Mouse (Mus musculus) liver, embryonic 13.5 days (tissue): Measurements from ENCODE around the gene 1810010D01Rik. TPM values are rescaled to one million over a fixed set of nuclear protein-coding genes. Genes with fewer than 3 reads are reported as not detected.

Source experiments
- ATAC-seq: fragments of 200-750 bp; cut with Nextera tagmentation; 2 replicates; pipeline ENCODE4 v1.8.0; 2017; ENCODE audit warnings: low read depth, mild to moderate bottlenecking, moderate number of reproducible peaks, moderate library complexity
- DNase-seq: peaks from one replicate; pipeline ENCODE4 v3.0.0; 2022
- H3K27ac ChIP-seq: fragments of 300-500 bp; sonication (generic); 2 replicates; pipeline ENCODE4 v1.5.1; 2015; ENCODE audit warnings: moderate library complexity, mild to moderate bottlenecking, inconsistent platforms
- H3K27me3 ChIP-seq: fragments of 300-500 bp; sonication (generic); 2 replicates; pipeline ENCODE4 v1.6.1; 2015; ENCODE audit warnings: mild to moderate bottlenecking, inconsistent platforms
- H3K36me3 ChIP-seq: fragments of 300-500 bp; sonication (generic); 2 replicates; pipeline ENCODE4 v1.6.1; 2015; ENCODE audit warnings: mild to moderate bottlenecking, inconsistent platforms
- H3K4me1 ChIP-seq: fragments of 300-500 bp; sonication (generic); replicated peaks from 2 replicates; pipeline ENCODE4 v1.6.1; 2015; ENCODE audit warnings: inconsistent platforms
- H3K4me2 ChIP-seq: fragments of 300-500 bp; sonication (generic); 2 replicates; pipeline ENCODE4 v1.6.1; 2015; ENCODE audit warnings: inconsistent platforms, mild to moderate bottlenecking, moderate library complexity
- H3K4me3 ChIP-seq: fragments of 300-500 bp; sonication (generic); replicated peaks from 2 replicates; pipeline ENCODE4 v1.5.1; 2015; ENCODE audit warnings: mild to moderate bottlenecking, inconsistent platforms
- H3K9ac ChIP-seq: fragments of 300-500 bp; sonication (generic); 2 replicates; pipeline ENCODE4 v1.6.1; 2015; ENCODE audit warnings: mild to moderate bottlenecking, inconsistent platforms
- H3K9me3 ChIP-seq: fragments of 300-500 bp; sonication (generic); replicated peaks from 2 replicates; pipeline ENCODE4 v1.6.1; 2016; ENCODE audit warnings: inconsistent platforms
- WGBS: fragments of 180-500 bp; shearing (Covaris S2); methylation state at CpG from one replicate; pipeline ENCODE4 v1.1.7; 2015; ENCODE audit not compliant: insufficient replicate concordance; 5-methylcytosine and 5-hydroxymethylcytosine counted together
- polyA plus RNA-seq: library from polyadenylated mRNA; unstranded; fragments of >200 nt; fragmentation: Nextera tagmentation; extraction: Ambion mirVana; gene quantifications from 2 replicates; pipeline ENCODE4 v1.2.1, GENCODE M21; 2015

The 1810010D01Rik gene
- polyA plus RNA-seq, 1 experiment from 2014 or later: 0.23 TPM

DNA sequence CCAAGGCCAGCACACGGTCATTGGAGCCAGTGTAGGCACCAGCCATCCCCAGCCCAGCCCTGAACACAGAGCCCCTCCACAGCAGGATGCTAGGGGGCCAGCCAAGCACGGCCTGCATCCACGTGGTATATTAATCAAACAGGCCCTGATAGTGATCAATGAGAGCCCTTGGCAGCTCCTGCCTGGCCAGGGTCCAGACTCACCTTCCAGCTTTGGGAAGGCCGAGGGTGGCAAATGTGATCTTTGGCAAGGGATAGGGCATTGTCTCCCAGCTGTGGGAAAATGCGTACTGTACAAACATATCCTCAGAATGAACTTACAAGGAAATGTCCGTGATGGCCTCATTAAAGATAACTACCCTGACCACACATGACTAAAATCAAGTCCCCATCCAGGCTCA, 31.2 kb upstream of the 1810010D01Rik start:
- H3K4me1 ChIP-seq: no peaks in the 10 kb centered on the region
- WGBS: 53% methylated on average over 6 of the region's 6 CpGs
- no peaks in the 10 kb centered on the region for H3K36me3 ChIP-seq
- H3K27ac ChIP-seq: no peak overlapping the region
- H3K4me2 ChIP-seq: no peak overlapping the region
- DNase-seq (no peak), ATAC-seq (no peak)
- no peaks in the 10 kb centered on the region for H3K27me3 ChIP-seq
- H3K9me3 ChIP-seq: no peaks in the 10 kb centered on the region
- no peak overlapping the region for H3K4me3 ChIP-seq
- H3K9ac ChIP-seq: no peak overlapping the region

DNA sequence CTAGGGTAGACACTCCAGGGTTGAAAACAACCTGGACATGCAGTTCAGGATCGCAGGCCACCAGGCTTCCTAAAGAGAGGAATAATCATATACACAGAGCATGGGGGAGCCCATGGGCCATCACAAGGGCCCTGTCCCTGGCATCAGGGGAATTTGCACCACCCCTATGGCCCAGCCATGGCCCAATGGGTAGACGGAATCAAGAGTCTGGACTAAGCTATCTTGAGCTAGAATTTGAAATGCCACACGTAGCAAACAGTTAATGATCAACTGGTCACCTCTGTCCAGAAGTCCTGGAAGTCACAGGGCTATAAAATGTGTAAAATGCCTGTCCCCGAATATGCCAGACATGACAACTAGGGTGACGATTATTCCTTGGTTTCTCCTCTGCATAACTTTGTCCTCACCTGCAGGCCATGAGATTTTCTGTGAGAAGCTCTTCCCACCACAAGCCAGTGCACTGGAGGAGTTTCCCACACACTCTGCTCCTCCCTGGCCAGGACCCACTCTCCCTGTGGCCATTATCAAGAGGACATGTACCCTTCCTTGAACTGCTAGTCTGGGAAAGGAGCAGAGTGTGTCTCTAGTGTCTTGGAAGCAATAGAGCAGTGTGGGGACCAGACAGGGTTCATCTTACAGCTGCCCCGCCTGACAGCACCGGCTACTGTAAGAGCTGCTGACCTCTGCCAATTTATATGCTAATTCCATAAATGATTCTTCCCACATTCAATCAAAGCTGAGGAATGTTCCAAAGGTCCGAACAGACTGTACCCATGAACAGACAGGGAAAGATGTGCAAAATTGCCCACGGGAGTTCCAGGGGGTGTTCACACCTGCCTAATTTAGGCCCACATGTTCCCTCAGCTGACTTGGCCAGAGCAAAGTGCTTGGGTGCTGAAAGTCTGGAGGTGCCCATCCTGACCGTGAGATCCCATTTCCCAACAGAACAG, 27.2 kb upstream of the 1810010D01Rik start:
- no peak overlapping the region for H3K9ac ChIP-seq
- no peaks in the 10 kb centered on the region for H3K36me3 ChIP-seq
- ATAC-seq (no peak), DNase-seq (no peak)
- no peaks in the 10 kb centered on the region for H3K4me1 ChIP-seq
- no peak overlapping the region for H3K4me2 ChIP-seq
- H3K27ac ChIP-seq: no peak overlapping the region
- whole genome bisulfite sequencing: 58% methylated on average over 10 of the region's 10 CpGs
- H3K27me3 ChIP-seq: no peaks in the 10 kb centered on the region
- no peak overlapping the region for H3K4me3 ChIP-seq
- no peaks in the 10 kb centered on the region for H3K9me3 ChIP-seq

GRCm38 (mm10) chr7:145231659-145232058, 23.7 kb upstream of the 1810010D01Rik start:
- H3K4me1 ChIP-seq: no peaks in the 10 kb centered on the region
- WGBS: 64% methylated on average over 9 of the region's 9 CpGs
- H3K9ac ChIP-seq: no peak overlapping the region
- no peak overlapping the region for H3K27ac ChIP-seq
- no peaks in the 10 kb centered on the region; the same call in 1 of the 2 replicates for H3K27me3 ChIP-seq
- H3K4me2 ChIP-seq: no peak overlapping the region
- DNase-seq: no peak
- no peak overlapping the region for H3K4me3 ChIP-seq
- no peaks in the 10 kb centered on the region for H3K36me3 ChIP-seq
- H3K9me3 ChIP-seq: no peaks in the 10 kb centered on the region
- no peak for ATAC-seq

DNA sequence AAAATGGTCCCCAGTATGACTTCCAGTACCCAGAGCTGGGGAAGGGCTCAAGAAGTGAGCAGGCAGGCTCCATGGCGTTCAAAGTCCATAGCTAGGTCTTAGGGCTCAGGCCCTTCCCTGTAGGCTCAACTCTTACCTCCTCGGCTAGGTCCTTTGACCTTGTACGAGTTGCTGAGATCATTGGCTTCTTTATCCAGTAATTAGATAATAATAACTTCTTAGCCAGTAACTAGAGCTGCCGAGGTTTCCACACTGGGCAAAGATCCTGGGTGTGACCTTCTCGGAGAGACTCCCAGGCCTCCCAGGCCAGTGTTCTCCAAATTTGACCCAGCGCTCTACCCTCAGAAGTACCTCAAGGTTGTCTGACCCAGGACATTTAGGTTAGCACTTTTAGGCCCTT, 18.7 kb upstream of the 1810010D01Rik start:
- Histone ChIP-seq H3K9me3 (no peaks in the 10 kb centered on the region), H3K27me3 (no peaks in the 10 kb centered on the region; the same call in 1 of the 2 replicates), H3K36me3 (no peaks in the 10 kb centered on the region), H3K9ac (no peak overlapping the region), H3K4me3 (no peak overlapping the region), H3K27ac (no peak overlapping the region), H3K4me1 (0 out of 2 replicates have a peak, but pooled peaks cover 3% of the 10 kb centered on the region), H3K4me2 (no peak overlapping the region)
- ATAC-seq (no peak), DNase-seq (no peak)
- 66% methylated on average over 6 of the region's 6 CpGs for WGBS

- ATAC-seq (no peak), DNase-seq (no peak)
- Histone ChIP-seq H3K27ac (no peak overlapping the region), H3K9ac (no peak overlapping the region), H3K4me2 (no peak overlapping the region), H3K36me3 (no peaks in the 10 kb centered on the region), H3K4me3 (no peak overlapping the region), H3K27me3 (no peaks in the 10 kb centered on the region; the same call in 1 of the 2 replicates), H3K9me3 (no peaks in the 10 kb centered on the region), H3K4me1 (0 out of 2 replicates have a peak, but pooled peaks cover 3% of the 10 kb centered on the region)
- WGBS: 64% methylated on average over 6 of the region's 6 CpGs
Observed at GRCm38 (mm10) chr7:145225626-145226025, 17.7 kb upstream of the 1810010D01Rik start.

DNA sequence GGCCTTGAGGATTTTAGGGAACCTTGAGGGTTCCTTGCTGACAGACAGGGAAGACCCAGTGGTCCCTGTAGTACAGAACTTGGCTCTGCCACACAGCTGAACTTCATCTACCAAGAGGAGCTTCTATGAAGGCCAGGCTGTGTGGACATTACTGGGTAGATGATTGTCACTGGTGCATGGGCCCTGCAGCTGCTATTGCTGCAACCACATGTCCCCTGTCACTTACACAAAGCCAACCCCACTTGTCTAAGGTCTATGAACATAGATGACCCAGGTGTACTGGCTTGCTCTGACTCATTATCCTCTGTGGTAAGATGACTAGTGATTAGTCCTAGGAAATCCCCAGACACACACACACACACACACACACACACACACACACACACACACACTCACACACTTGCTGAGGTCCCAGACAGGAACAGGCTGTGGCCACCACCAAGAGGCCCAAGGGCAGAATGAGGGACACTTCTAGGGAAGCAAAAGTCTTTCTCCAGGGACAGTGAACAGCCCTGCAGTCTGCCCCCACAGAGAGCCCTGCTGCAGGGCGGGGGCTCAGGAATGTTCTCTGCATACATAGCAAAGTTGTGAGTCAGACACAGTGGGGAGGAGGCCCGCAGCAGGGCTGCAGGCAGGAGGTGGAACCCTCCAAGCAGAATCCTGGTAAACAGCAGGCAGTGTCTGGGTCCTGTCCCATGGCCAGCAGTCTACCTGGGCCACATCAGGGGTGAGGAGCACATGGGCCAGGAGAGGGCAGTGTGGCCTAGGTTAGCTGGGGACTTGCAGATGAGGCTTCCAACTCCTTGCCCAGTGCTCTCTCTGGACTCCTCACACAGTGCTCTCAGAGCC, 14.1 kb upstream of the 1810010D01Rik start:
- no peak overlapping the region for H3K27ac ChIP-seq
- H3K4me3 ChIP-seq: no peak overlapping the region
- no peak for DNase-seq
- no peak overlapping the region for H3K4me2 ChIP-seq
- WGBS: 19% methylated on average over 2 of the region's 2 CpGs
- H3K27me3 ChIP-seq: no peaks in the 10 kb centered on the region
- ATAC-seq: peak; percentile 54; the same call in 1 of the 2 replicates
- 0 out of 2 replicates have a peak, but pooled peaks cover 3% of the 10 kb centered on the region for H3K4me1 ChIP-seq
- H3K9me3 ChIP-seq: no peaks in the 10 kb centered on the region
- H3K9ac ChIP-seq: no peak overlapping the region
- H3K36me3 ChIP-seq: no peaks in the 10 kb centered on the region

- ATAC-seq: no peak
- Histone ChIP-seq H3K9ac (no peak overlapping the region), H3K36me3 (no peaks in the 10 kb centered on the region)
Observed at GRCm38 (mm10) chr7:145221346-145221745, 13.4 kb upstream of the 1810010D01Rik start.

GRCm38 (mm10) chr7:145219420-145219831, 11.5 kb upstream of the 1810010D01Rik start:
- Histone ChIP-seq H3K4me3 (no peak overlapping the region), H3K4me1 (0 out of 2 replicates have a peak, but pooled peaks cover 3% of the 10 kb centered on the region), H3K27ac (no peak overlapping the region), H3K9me3 (no peaks in the 10 kb centered on the region), H3K4me2 (no peak overlapping the region), H3K9ac (no peak overlapping the region), H3K36me3 (no peaks in the 10 kb centered on the region), H3K27me3 (no peaks in the 10 kb centered on the region)
- WGBS: 58% methylated on average over 9 of the region's 9 CpGs
- DNase-seq (no peak), ATAC-seq (no peak)

More at GRCm38 (mm10) chr7:145221346-145221745, 13.4 kb upstream of the 1810010D01Rik start:
- 58% methylated on average over 2 of the region's 2 CpGs for WGBS
- no peak overlapping the region for H3K4me2 ChIP-seq
- no peaks in the 10 kb centered on the region for H3K9me3 ChIP-seq
- H3K4me3 ChIP-seq: no peak overlapping the region
- H3K4me1 ChIP-seq: 0 out of 2 replicates have a peak, but pooled peaks cover 3% of the 10 kb centered on the region
- H3K27ac ChIP-seq: no peak overlapping the region
- H3K27me3 ChIP-seq: no peaks in the 10 kb centered on the region
- DNase-seq: no peak

GRCm38 (mm10) chr7:145216591-145216990, 8.7 kb upstream of the 1810010D01Rik start:
- Histone ChIP-seq H3K9ac (no peak overlapping the region), H3K27me3 (no peaks in the 10 kb centered on the region), H3K4me1 (no peaks in the 10 kb centered on the region), H3K9me3 (no peaks in the 10 kb centered on the region), H3K27ac (no peak overlapping the region), H3K4me2 (no peak overlapping the region), H3K4me3 (no peak overlapping the region), H3K36me3 (no peaks in the 10 kb centered on the region)
- ATAC-seq (no peak), DNase-seq (no peak)
- 30% methylated on average over 1 of the region's 1 CpGs for WGBS

DNA sequence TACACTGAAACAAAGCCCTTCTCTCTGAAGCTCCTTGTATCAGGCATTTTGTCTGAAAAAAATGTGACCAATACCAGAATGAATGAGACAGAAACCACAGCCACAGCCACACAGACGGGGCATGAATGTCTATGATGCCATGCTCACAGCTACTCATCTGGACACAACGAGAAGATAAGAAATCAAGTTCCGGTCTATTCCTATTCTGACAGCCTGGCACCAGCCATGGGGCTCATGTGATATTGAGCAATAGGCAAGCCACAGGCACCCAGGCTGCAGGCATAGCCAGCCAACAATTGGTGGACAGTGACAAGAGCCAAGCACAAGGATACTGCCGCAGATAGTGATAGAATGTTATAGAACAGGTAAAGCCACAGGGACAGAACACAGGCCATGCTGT, 7.6 kb upstream of the 1810010D01Rik start:
- Histone ChIP-seq H3K9ac (no peak overlapping the region), H3K27me3 (no peaks in the 10 kb centered on the region), H3K4me1 (no peaks in the 10 kb centered on the region), H3K27ac (no peak overlapping the region), H3K4me3 (no peak overlapping the region), H3K4me2 (no peak overlapping the region), H3K36me3 (no peaks in the 10 kb centered on the region), H3K9me3 (no peaks in the 10 kb centered on the region)
- ATAC-seq: no peak
- DNase-seq: no peak
- WGBS: 53% methylated on average over 4 of the region's 4 CpGs
